Mouse (Mus musculus) embryonic fibroblast, embryonic 13.5 days (primary cell): ENCODE measurements around the gene Nfkb2. TPM values are rescaled to one million over a fixed set of nuclear protein-coding genes. Genes with fewer than 3 reads are reported as not detected.
A peak's percentile ranks its signal among the peaks of the same experiment; 100 is the strongest.

Experiments used
- H3K27ac ChIP-seq: 2 replicates; pipeline ENCODE4 v1.5.1; 2012; ENCODE audit warnings: low read length, control low read depth, inconsistent platforms; ENCODE audit not compliant: insufficient read depth
- H3K4me1 ChIP-seq: 2 replicates; pipeline ENCODE4 v1.6.1; 2011; ENCODE audit warnings: low read length; ENCODE audit not compliant: control insufficient read depth, insufficient read depth
- H3K4me3 ChIP-seq: 2 replicates; pipeline ENCODE4 v1.5.1; 2011; ENCODE audit warnings: mild to moderate bottlenecking, control low read depth, low read length; ENCODE audit not compliant: insufficient read depth
- CTCF ChIP-seq: IDR thresholded peaks from 2 replicates; pipeline ENCODE4 v1.5.1; 2011; ENCODE audit warnings: mild to moderate bottlenecking, control low read depth, low read length, moderate library complexity, borderline replicate concordance; ENCODE audit not compliant: insufficient read depth
- POLR2A ChIP-seq: IDR thresholded peaks from 2 replicates; pipeline ENCODE4 v1.6.1; 2011; ENCODE audit warnings: low read depth, mild to moderate bottlenecking, control low read depth, low read length, moderate library complexity
- polyA plus RNA-seq: library from polyadenylated mRNA; stranded (reverse); fragments of >200 nt; gene quantifications from 2 replicates; pipeline ENCODE4 v1.2.4, GENCODE M21; 2011; ENCODE audit warnings: low read depth; ENCODE audit not compliant: missing spikeins, insufficient read length

The Nfkb2 gene
- polyA plus RNA-seq, 1 experiment, result 42.3 TPM

DNA sequence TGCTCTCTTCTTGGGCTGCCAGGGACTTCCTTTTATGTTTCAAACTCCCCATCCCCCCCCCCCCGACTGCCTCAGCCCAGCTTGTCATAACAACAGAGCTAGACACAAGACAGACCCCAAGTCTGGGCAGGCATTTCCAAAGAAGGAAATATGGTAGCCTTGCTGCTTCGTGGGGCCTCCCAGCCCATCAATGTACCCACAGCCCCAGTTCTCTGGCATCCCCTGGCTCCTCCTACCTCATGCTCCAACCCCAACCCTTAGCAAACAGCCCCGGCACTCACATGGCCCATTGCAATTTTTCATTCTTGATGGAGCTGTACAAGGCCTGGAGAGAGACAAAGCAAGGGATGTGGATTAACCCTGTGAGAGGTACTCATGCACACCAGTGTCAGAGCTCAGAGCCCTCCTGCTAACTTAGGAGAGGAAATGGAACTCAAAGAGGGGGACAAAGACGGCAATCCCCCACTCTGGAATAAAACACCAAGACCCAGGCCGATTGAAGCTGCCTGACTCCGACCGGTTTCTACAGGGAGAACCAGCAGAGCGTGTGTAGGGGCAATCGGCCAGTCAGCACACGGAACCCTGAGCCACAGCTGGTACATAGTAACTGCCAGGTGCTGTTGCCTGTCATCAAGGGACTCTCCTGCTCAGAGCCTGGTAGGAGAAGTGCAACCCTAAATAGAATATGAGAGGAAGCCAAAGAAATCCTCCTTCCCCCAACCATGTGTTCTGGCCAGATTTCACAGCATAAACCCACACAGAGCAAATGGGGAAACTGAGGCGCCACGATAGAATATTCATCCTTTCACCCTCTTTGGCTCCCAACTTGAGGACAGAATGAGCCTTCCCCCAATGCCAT lies 11.9 kb downstream of the Nfkb2 start:
- TF ChIP-seq POLR2A (0 out of 2 replicates have a peak, but pooled peaks have one; percentile 25), CTCF (no peak)

DNA sequence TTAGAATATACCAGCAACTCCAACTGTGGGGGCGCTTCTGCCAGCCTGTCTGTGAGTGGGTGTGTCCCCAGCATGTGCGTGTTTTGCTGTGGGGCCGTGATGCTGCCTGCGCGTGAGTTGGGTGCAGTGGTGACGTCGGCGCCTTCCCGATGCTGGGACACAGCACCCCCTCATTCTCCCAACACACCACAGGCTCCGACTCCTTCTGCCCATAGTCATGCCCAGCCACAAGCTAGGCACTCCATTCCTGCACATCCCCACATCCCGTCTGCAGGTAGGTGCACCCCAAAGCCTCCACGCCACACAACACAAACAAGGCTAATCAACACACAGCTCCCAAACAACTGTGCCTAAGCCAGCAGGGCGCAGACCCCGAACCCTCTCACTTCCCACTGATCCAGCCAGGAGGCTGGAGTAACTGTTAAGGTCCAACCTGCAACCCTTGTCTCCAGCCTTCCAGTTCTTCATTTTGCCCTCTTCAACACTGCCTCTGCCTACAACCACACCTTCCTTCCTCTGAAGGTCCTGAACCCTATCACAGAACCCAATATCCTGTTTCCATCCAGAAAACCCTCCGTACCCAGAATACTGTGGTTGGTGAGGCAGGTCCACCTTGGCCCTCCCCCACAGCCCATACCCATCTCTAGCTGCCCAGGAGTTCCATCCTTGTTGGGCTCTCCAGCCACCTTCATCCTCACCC lies 12.9 kb downstream of the Nfkb2 start:
- no peak overlapping the region for H3K4me3 ChIP-seq
- TF ChIP-seq POLR2A (no peak), CTCF (no peak)
- no peak overlapping the region for H3K27ac ChIP-seq
- H3K4me1 ChIP-seq, result peaks cover 2% of the 10 kb centered on the region

More for the DNA sequence above, 11.9 kb downstream of the Nfkb2 start:
- Histone ChIP-seq H3K27ac (no peak overlapping the region), H3K4me1 (peaks cover 2% of the 10 kb centered on the region), H3K4me3 (no peak overlapping the region)

DNA sequence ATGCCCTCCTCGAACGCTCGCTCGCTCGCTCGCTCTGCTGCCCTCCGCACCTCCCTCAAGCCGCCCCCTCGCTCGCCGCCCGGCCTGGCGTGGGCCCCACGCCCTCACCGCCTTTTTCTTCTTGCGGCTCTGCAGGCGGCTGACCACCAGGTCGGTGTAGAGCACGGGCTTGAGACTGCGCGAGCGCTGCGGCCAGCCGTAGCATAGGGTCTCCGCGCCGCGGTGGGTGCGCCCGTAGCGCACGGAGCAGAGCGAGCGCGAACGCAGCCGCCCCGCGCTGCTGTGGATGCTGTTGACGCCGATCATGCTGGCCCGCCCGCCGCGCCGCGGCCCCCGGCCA lies 13.4 kb downstream of the Nfkb2 start:
- TF ChIP-seq POLR2A, result no peak
- no peak for TF ChIP-seq CTCF
- Histone ChIP-seq H3K4me1 (peaks cover 2% of the 10 kb centered on the region), H3K27ac (no peak overlapping the region), H3K4me3 (no peak overlapping the region)

DNA sequence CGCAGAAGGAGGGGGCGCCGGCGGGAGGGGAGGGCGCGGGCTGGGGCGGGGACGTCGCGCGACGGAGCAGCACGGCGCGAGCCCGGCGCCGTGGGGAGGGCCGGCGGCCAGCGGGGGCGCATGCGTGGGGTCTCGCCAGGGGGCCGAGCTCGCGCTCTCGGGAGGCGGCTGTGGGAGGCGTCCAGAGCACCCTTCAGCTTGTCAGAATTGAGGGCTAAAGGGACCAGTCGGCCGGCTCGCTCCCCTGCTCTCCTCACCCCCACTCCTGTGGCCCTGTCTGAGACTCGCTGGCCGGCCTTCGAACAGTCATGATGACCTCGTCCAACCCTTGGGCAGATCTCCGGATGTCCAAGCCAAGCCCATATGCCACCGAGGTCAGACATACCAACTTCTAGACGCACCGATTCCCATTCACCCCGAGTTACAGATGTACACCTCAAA lies 13.9 kb downstream of the Nfkb2 start:
- no peak overlapping the region for H3K27ac ChIP-seq
- H3K4me1 ChIP-seq, result peaks cover 2% of the 10 kb centered on the region
- H3K4me3 ChIP-seq, result no peak overlapping the region
- TF ChIP-seq POLR2A, result 0 out of 2 replicates have a peak, but pooled peaks have one; percentile 18
- TF ChIP-seq CTCF, result no peak

DNA sequence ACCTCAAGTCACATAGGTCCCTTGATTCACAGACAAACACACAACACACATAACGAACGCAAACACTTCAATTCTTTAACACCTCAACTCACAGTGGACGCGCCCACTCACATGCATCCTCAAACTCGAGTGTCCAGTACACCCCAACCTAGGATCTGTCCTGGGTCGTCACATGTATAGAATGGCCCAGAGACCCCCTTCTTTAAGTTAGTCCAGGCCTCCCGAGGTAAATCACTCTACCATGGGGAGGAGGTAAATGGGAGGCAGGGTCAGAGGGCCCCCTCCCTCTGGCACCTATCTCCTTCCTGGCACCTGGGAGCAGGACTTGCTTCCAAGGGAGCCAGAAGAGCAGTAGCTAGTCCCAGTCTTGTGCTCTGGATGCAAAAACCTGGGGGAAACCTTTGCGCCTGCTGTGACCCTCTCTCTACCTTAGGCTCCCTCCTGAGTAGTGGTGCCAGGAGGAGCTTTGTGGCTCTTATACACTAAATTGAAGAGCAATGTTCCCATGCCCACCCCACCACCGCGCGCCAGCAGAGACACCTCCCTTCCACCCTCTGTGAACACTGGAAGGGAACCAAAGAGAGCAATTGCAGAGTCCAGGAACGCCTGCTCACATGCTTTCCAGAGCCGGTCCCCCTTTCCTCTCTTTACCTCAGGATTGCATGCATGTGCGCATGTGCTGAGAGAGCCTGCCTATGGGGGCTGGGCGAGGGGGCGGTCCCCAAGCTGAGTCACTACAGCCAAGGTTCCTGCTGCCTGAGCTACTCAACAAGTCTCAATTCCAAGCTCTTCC lies 14.7 kb downstream of the Nfkb2 start:
- TF ChIP-seq CTCF (no peak), POLR2A (0 out of 2 replicates have a peak, but pooled peaks have one; percentile 23)
- Histone ChIP-seq H3K27ac (no peak overlapping the region), H3K4me3 (no peak overlapping the region), H3K4me1 (peaks cover 2% of the 10 kb centered on the region)

DNA sequence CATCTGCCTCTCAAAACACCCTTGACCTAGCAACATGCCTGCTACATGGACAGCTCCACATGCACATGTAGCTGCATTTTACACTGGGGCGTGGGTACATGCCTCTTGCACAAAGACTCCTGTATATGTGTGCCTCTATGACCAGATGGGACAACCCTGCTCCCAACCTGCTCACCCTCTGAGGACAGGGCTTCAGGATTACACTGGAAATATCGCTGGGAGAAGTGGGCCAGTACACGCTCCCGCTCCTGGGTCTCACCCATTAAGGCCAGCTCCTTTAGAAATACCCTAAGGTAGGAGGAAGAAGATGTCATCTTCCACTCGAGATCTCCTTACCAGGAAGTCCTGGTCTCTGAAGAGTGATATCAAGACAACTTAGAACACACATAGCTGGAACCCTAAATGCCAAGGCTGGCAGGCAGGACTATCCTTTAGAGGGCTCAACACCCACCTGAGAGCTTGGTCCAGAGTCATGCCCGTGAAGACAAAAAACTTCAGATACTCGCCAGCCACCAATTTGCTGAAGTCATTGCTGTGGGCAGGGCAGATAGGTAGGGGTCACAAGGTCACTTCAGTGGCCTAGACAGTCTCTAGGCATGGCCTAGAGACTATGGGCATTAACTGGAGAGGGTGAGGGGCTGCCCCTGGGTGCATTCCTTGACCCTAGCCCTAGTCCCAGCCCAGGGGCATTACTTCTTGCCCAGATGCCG lies 16.1 kb downstream of the Nfkb2 start:
- Histone ChIP-seq H3K4me1 (peaks cover 2% of the 10 kb centered on the region), H3K4me3 (no peak overlapping the region), H3K27ac (no peak overlapping the region)
- TF ChIP-seq CTCF (no peak), POLR2A (no peak)

DNA sequence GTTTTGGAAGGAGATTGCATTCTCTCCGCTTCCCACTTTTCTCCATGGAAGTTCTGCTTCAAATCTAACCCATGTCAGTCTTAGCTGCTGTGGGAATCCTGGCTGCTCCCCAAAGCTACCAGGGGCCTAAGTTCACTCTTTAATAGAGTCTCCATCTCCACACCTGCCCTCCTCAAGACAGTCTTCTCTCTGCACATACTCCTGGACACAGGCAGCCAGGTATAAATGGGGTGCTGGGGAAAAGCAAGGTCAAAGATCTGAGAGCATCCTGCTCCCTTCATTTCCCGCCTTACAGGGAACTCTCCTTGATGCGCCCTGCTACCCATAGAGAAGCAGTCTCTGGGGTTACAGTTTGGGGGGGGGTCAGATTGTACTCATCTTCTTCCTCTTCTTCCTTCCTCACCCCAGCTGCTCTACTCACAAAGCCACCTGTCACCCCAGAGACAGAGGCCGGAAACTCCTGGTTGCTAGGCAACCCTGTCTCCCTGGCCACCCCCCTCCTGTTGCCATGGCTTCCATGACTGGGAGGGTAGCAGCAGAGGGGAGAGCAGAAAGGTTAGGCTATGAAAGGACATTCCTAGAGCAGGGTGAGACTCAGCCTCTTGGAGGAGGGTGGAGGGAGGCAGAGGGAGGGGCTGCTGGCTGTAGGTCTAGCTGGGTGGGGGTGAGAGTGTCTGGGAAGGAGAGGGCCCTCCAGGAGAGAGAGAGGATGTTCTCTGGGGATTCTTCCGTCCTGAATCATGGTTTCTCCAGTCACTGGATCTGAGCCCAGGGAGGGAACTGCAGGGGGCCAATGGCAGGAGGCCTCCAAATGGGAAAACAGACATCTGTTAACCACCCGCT lies 17.2 kb downstream of the Nfkb2 start:
- peaks cover 2% of the 10 kb centered on the region for H3K4me1 ChIP-seq
- H3K4me3 ChIP-seq, result no peak overlapping the region
- no peak overlapping the region for H3K27ac ChIP-seq
- no peak for TF ChIP-seq CTCF
- TF ChIP-seq POLR2A, result no peak

DNA sequence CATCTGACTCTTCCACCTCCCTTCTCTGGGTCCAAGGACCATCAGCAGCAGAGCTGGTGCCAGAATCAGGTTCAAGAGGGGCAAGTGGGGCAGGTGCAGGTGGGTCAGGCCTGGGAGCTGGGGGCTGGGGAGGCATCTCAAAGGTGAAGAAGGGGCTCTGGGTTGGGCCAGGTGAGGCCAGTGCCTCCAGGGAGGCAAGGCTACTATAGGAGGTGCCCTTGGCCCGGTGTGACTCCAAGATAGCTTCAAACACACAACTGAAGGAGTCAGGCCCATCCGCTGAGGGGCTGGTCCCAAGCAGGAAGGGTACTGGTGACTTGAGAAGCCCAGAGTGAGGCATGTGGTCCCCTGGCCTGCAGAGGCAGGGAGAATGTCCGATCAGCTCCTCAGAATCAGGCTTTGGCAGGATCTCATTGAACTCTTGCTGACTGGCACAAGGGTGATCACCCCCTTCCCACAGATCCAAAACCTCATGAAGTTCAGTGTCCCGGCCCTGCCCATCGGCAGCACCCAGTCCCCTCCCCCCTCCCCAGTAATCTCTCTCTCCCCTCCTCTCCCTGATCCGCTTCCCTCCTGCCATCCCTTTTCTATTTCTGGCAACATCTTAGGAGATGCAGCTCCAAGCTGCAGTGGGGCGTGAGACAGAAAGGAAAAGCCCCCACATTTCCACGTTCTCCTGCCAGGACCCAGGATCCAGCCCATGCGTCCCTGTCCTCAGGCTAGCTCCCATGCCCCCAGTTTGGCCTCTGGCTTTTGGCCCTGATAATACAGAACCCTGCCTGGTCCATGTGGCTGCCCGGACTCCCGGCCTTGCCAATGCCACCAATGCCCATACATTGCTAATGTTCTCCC lies 18.2 kb downstream of the Nfkb2 start:
- H3K4me3 ChIP-seq, result no peak overlapping the region
- no peak for TF ChIP-seq POLR2A
- TF ChIP-seq CTCF, result no peak

More for the DNA sequence above, 18.2 kb downstream of the Nfkb2 start:
- peaks cover 2% of the 10 kb centered on the region for H3K4me1 ChIP-seq
- no peak overlapping the region for H3K27ac ChIP-seq
